Mouse (Mus musculus) adrenal gland, postnatal 0 days (tissue): ENCODE measurements around the gene Emx2. TPM values are rescaled to one million over a fixed set of nuclear protein-coding genes. Genes with fewer than 3 reads are reported as not detected.

Experiments
- polyA plus RNA-seq: library from polyadenylated mRNA; unstranded; fragments of >200 nt; fragmentation: Nextera tagmentation; extraction: Ambion mirVana; gene quantifications from 2 replicates; pipeline ENCODE4 v1.2.1, GENCODE M21; 2015

Emx2 gene
- polyA plus RNA-seq = 0.24 and 2.9 TPM in 2 replicates

DNA sequence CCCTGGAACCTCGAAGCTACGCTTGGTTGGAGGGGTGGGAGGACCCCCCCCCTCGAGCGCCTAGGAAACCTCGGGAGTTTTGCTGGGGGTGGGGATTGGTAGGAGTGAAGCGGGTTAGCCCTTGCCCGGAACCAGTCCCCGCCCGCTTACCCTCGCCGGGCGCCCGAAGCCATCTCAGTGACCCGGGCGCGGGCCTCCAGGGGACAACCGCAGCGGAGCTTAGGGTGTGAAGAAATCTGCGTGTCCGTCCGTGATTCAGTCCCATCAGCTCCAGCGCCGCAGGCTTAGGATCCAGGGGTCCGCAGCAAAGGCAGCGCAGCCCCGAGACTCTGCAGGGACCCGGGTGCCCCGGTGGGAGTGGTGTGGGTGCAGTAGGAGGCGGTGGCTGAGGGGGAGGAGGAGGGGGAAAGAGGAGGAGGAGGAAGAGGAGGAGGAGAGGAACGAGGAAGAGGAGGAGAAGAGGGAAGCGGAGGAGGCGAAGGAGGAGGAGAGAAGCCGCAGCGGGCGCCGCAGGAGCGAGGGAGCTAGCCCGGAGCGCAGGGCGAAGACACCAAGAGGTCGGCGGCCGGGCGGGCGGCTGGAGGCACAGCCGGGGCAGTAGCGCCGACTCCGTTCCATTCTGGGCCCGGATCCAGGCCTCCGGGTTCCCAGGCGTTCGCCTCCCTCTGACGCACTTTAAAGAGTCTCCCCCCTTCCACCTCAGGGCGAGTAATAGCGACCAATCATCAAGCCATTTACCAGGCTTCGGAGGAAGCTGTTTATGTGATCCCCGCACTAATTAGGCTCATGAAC lies at the start of gene Emx2:
Emx2 (plus strand) TSS at position 422 of the 792 bp plus-strand sequence.

Other genes with a start within 250 kb of the Emx2 start
- gene Kcnk18, start 239.2 kb upstream of the Emx2 start, polyA plus RNA-seq = not detected in 2 replicates
- gene Slc18a2, start 197.5 kb upstream of the Emx2 start, polyA plus RNA-seq = 37.1 and 74.7 TPM in 2 replicates
- 7.6 and 26.5 TPM in 2 replicates for gene Rps12-ps3, start 136.1 kb upstream of the Emx2 start, polyA plus RNA-seq
- 6.7 and 7.8 TPM in 2 replicates for gene Pdzd8, start 112.6 kb upstream of the Emx2 start, polyA plus RNA-seq